Mouse (Mus musculus) spleen, adult 2 months (tissue): ENCODE data around the gene Il20rb. TPM values are rescaled to one million over a fixed set of nuclear protein-coding genes. Genes with fewer than 3 reads are reported as not detected.

ENCODE experiments used
- DNase-seq, 2 experiments: peaks; one replicate each; pipeline versions ENCODE4 v3.0.0 to v3.0.0-alpha.2; 2012 to 2021; ENCODE audit warnings: low spot score in 2 of 2, low read depth in 1 of 2
- H3K27ac ChIP-seq: fragments of 200-500 bp; 2 replicates; pipeline ENCODE4 v1.5.1; 2012; ENCODE audit warnings: low read length, inconsistent platforms; ENCODE audit not compliant: insufficient read depth
- H3K27me3 ChIP-seq: fragments of 200-500 bp; 2 replicates; pipeline ENCODE4 v1.6.1; 2012; ENCODE audit warnings: mild to moderate bottlenecking, moderate library complexity, low read length, inconsistent platforms; ENCODE audit not compliant: control insufficient read depth, insufficient read depth
- H3K36me3 ChIP-seq: fragments of 200-500 bp; 2 replicates; pipeline ENCODE4 v1.6.1; 2012; ENCODE audit warnings: mild to moderate bottlenecking, low read length, inconsistent platforms; ENCODE audit not compliant: control insufficient read depth, insufficient read depth
- H3K4me1 ChIP-seq: fragments of 200-500 bp; 2 replicates; pipeline ENCODE4 v1.6.1; 2011; ENCODE audit warnings: inconsistent platforms; ENCODE audit not compliant: control insufficient read depth, insufficient read depth, insufficient read length
- H3K4me3 ChIP-seq: fragments of 200-500 bp; 2 replicates; pipeline ENCODE4 v1.5.1; 2011; ENCODE audit warnings: mild to moderate bottlenecking, inconsistent platforms; ENCODE audit not compliant: insufficient read depth, insufficient read length; ENCODE audit errors: extremely low read depth
- CTCF ChIP-seq: fragments of 200-500 bp; IDR thresholded peaks from 2 replicates; pipeline ENCODE4 v1.5.1; 2011; ENCODE audit warnings: mild to moderate bottlenecking, inconsistent platforms; ENCODE audit not compliant: insufficient read depth, insufficient read length, insufficient replicate concordance; ENCODE audit errors: extremely low read depth
- POLR2A ChIP-seq: fragments of 200-500 bp; IDR thresholded peaks from 2 replicates; pipeline ENCODE4 v1.6.1; 2011; ENCODE audit warnings: low read depth, low read length, inconsistent platforms
- WGBS: fragments of 180-500 bp; shearing (Covaris S2); methylation state at CpG from one replicate; pipeline ENCODE4 v1.1.7; 2018; 5-methylcytosine and 5-hydroxymethylcytosine counted together
- polyA plus RNA-seq: library from polyadenylated mRNA; depleted of rRNA; stranded (reverse); fragments of >200 nt; gene quantifications from 2 replicates; pipeline ENCODE4 v1.2.3, GENCODE M21; 2012

The Il20rb gene
- polyA plus RNA-seq, 1 experiment: 0.68 TPM

GRCm38 (mm10) chr9:100471605-100471953 is 15.0 kb downstream of the Il20rb start:
- WGBS: 74% methylated on average over 4 of the region's 4 CpGs
- no peaks in the 10 kb centered on the region for H3K36me3 ChIP-seq
- no peak overlapping the region for H3K4me3 ChIP-seq
- TF ChIP-seq CTCF (no peak), POLR2A (no peak)
- H3K4me1 ChIP-seq: no peaks in the 10 kb centered on the region
- DNase-seq: no peak
- H3K27me3 ChIP-seq: no peaks in the 10 kb centered on the region
- no peak overlapping the region for H3K27ac ChIP-seq

DNA sequence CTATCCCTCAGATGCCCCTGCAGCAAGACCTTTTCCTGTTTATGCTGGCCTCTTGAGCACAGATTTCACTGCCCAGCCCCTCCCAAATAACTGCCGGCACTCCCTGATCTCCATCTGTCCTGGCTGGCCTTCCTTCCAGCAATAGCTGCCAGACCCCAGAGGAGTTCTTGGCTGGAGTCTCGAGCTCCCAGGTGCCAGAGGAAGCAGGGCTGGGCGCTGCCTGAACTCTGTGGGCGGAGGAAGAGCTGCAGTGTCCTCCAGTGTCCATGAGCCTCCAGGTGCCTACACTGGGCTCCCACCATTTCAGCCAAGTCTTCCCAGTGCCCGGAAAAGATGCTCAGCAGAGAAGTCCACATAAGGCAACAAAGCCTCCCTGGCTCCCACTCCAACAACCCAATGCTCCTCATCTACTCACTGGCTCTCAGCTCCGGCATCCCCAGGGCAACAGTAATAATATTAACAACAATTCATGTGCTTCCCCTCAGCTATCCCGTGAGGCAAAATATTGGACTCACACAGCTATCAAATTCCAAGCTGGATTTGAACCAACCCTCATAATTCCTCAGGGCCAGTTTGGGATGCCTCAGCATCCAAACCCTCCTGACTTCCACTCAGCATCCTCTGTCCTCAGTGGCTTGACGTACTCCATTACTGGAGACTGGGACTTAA is 15.5 kb downstream of the Il20rb start:
- no peak overlapping the region for H3K4me3 ChIP-seq
- 81% methylated on average over 8 of the region's 8 CpGs for WGBS
- no peaks in the 10 kb centered on the region for H3K4me1 ChIP-seq
- H3K36me3 ChIP-seq: no peaks in the 10 kb centered on the region
- TF ChIP-seq CTCF (no peak), POLR2A (no peak)
- H3K27me3 ChIP-seq: no peaks in the 10 kb centered on the region
- no peak for DNase-seq
- no peak overlapping the region for H3K27ac ChIP-seq

GRCm38 (mm10) chr9:100470228-100470627 is 16.4 kb downstream of the Il20rb start:
- WGBS: 82% methylated on average over 1 of the region's 1 CpGs
- TF ChIP-seq CTCF (no peak), POLR2A (no peak)
- no peak for DNase-seq
- no peaks in the 10 kb centered on the region for H3K27me3 ChIP-seq
- no peaks in the 10 kb centered on the region for H3K4me1 ChIP-seq
- no peaks in the 10 kb centered on the region for H3K36me3 ChIP-seq
- no peak overlapping the region for H3K4me3 ChIP-seq
- H3K27ac ChIP-seq: no peak overlapping the region

DNA sequence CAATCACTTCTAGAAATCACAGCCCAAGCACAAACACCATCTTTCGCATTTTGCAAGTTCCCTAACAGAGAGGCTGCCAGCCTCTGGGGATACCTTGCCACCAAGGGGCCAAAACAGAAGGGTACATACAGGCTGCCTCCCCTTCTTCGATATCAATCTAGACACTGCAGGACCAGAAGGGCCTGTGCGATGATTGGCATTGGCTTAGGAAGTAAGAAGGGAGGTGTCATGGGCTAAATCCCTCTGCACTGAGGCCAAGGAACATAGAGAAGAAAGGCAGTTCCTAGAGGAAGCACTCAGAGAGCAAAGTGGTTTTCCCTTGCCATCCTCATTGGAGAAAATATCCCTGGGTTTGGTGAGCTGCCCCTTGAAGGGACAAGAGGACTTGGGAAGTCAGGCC is 16.9 kb downstream of the Il20rb start:
- no peak for TF ChIP-seq POLR2A
- TF ChIP-seq CTCF: no peak
- 96% methylated on average over 3 of the region's 3 CpGs for WGBS
- Histone ChIP-seq H3K4me1 (no peaks in the 10 kb centered on the region), H3K36me3 (no peaks in the 10 kb centered on the region), H3K27me3 (no peaks in the 10 kb centered on the region), H3K4me3 (no peak overlapping the region), H3K27ac (no peak overlapping the region)
- no peak for DNase-seq

DNA sequence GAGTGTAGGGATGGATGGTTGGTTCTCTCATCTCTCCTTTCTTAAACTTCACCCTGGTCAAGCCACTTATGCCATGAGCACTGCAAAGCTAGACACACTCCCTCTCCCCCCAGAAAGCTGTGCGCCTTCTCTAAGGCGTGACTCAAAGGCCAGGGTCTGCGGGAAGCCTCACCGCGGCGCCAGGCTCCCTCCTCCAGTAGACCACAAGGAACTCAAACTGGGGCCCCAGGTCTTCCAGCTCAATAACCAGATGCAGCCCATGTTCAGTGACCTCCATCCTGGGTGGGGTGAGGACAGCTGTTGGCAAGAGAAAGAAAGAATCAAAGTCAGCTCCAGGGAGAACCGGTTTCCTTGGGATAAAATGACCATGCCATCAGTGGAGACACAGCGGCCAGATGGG is 18.4 kb downstream of the Il20rb start:
- Histone ChIP-seq H3K27ac (no peak overlapping the region), H3K4me3 (no peak overlapping the region), H3K27me3 (no peaks in the 10 kb centered on the region), H3K4me1 (no peaks in the 10 kb centered on the region), H3K36me3 (no peaks in the 10 kb centered on the region)
- TF ChIP-seq CTCF (no peak), POLR2A (no peak)
- no peak for DNase-seq
- 91% methylated on average over 8 of the region's 8 CpGs for WGBS

GRCm38 (mm10) chr9:100467653-100468052 is 18.9 kb downstream of the Il20rb start:
- Histone ChIP-seq H3K27me3 (no peaks in the 10 kb centered on the region), H3K4me3 (no peak overlapping the region), H3K36me3 (no peaks in the 10 kb centered on the region), H3K4me1 (no peaks in the 10 kb centered on the region), H3K27ac (no peak overlapping the region)
- no peak for DNase-seq
- no peak for TF ChIP-seq POLR2A
- TF ChIP-seq CTCF: no peak
- 91% methylated on average over 7 of the region's 7 CpGs for WGBS

- Histone ChIP-seq H3K27ac (no peak overlapping the region), H3K4me3 (no peak overlapping the region), H3K27me3 (no peaks in the 10 kb centered on the region), H3K4me1 (no peaks in the 10 kb centered on the region), H3K36me3 (no peaks in the 10 kb centered on the region)
- TF ChIP-seq CTCF: no peak
- no peak for TF ChIP-seq POLR2A
- no peak for DNase-seq
- 97% methylated on average over 3 of the region's 3 CpGs for WGBS
Observed at GRCm38 (mm10) chr9:100466743-100467142, 19.8 kb downstream of the Il20rb start.
